Mouse (Mus musculus) colon, adult 2 months (tissue): ENCODE results near the gene Tprn. TPM values are rescaled to one million over a fixed set of nuclear protein-coding genes. Genes with fewer than 3 reads are reported as not detected.

ENCODE experiments used
- polyA plus RNA-seq: library from polyadenylated mRNA; depleted of rRNA; stranded (reverse); fragments of >200 nt; gene quantifications from 2 replicates; pipeline ENCODE4 v1.2.3, GENCODE M21; 2012; rRNA removed

The Tprn gene
- polyA plus RNA-seq: 194 and 199 TPM in 2 replicates

DNA sequence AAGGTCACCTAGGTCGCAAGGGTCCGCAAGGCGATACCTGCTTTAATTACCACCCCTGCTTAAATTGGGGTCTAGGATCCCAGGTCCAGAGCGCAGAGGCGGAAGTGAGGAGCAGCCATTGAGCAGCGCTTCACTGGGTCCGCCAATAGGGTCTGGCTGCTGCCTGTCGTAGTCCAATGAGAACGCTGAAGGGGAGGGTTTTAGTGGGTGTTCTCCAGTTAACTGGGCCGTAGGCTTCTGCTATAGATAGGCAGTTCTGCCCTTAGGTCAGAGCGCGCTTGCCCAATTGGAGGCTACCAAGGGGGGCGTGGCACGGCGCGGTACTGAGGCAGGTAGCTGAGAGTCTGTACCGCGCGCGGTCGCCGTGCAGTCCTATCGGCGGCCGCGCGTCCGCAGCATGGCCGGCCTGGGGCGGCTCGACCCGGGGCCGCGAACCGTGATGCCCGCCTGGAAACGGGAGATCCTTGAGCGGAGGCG lies at the start of gene Tprn:
Tprn (plus strand) TSS at position 328 of the 477 bp plus-strand sequence.

DNA sequence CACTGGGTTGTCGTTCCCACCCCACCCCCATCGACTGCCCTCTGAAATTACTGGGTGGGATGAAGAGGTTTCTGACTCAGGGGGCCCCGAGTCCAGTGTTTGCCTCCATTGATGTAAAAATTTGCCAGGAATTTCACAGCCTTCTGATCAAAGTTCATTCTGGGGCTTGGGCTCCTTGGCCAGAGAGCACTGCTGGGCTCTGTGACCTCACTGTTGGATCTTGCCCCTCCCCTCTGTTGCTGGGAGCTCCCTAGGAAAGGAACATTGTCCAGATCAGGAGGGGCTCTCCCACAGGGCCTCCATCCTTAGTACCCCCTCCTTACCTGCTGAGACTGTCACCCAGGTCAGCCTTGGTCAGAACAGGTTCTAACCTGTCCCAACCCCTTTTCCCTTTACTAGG lies 48.0 kb upstream of the Tprn start, which contains the start of gene Stpg3:
Stpg3 (minus strand) TSS at position 194 of the 400 bp plus-strand sequence.

DNA sequence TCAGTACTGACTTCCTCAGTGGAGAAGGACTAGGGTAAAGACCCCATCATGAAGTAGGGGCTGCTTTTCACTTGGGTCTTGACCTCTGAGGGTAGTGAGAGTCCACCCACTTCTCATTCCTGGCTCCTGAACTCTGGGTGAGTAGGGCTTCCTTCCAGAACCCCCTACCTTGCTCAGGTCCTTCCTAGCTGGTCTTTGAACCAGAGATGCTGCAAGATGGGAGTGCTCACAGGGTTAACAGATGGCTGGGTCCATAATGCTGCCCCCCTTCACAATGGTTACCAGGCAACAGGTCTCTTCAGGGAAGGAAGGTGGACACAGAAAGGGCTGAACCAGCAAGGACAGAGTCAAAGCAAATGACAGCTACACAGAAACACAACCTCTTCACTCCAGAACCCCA lies 44.0 kb upstream of the Tprn start, which contains the start of gene Fam166a:
Fam166a (plus strand) TSS at position 301 of the 400 bp plus-strand sequence.

DNA sequence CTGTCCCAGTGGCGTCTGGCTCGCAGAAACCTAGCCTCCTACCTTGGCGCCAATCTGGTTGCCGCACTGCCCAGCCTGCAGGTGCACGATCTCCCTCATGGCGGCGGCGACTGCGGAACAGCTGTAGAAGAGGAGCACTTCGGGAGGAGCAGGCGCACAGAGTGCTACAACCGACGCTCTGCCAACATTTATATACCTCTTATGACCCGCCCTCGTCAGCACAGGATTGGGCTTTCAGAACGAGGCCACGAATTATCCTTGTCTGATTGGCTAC lies 38.0 kb upstream of the Tprn start, which contains the start of gene Tubb4b:
Tubb4b (minus strand) TSS at position 211 of the 274 bp plus-strand sequence.

DNA sequence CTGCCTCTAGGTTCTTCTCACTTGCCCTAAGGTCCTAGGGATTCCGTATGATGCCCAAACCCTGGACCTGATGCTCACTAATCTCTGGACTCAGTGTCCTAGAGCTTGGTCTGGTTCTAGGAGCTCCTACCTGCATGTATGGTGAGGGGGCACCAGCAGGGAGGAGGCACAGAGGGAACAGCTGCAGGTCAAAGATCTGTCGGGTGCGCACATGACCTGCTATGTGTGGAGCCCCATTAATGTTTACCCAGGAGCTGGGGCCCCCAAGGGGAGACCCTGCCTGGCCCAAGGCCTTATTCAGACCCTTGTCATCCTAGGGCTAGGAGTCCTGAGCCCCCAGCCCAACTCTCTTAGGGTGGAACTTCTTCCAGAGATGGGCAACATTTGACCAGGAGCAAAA lies 28.4 kb upstream of the Tprn start, which contains the start of gene Slc34a3:
Slc34a3 (minus strand) TSS at position 315 of the 400 bp plus-strand sequence.

DNA sequence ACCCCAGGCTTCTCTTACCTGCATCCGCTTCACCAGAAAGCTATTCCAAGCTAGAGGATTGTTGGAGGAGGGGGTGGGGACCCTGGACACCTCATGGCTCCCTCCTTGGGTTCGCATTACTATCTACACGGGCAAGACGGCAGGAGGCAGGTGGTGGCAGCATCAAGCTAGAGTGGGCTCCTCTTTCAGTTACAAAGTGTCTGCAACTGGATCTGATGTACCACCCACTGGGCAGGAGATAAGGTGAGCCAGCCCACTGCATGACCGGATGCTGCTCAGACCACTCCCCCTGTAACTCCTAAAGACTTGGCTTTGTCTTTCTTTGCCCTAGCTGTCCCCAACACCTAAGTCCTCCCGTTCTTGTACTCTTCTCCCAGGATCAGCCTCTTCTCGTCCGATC lies 25.8 kb upstream of the Tprn start, which contains the start of gene Rnf224:
Rnf224 (minus strand) TSS at position 174 of the 400 bp plus-strand sequence.

GRCm38 (mm10) chr2:25242101-25242506 lies 20.3 kb upstream of the Tprn start, which contains the start of the genes Rnf208 and Cysrt1:
TSS of gene Rnf208 (plus strand) at chr2:25242255.
TSS of gene Cysrt1 (minus strand) at chr2:25242452.

DNA sequence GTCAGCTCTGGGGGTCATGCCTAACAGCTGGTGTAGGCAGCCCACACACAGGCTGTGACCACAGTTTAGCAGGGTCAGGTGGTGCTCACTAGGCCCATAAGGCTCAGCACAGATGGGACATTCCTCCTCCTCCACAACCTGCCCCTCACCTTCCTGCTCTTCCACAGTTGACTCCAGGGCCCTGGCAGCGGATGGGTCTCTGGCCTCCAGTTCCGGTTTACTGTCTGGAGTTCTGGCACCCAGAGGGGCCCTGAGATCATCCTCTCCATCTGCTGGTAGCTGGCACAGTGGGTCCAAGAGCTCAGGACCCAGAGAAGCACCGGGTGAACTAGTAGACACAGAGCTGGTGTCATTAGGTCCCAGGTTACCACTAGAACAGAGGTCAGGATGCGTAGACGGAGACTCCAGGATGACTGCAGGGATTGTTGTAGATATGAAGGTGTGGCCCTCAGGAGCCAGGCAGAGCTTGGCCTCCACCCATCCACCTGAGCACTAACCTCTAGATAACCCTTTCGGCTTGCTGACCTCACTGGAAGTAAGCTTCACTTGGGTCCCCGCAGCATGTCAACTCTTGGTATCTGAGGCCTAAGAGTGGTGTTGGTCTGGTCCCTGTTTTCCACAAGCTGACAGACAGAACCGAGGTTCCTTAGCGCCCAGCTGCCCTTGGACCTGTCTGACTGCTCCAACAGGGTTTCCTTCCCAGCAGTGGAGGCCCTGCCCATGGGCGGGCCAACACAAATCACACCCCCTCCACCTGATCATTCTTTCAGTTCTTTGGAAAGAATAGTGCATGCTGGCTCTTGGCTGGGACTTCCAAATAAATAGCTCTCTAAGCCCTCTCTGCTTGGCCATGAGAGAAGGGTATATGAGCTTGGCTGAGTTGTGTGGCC lies 16.0 kb upstream of the Tprn start, which contains the start of gene AL732309.1:
AL732309.1 (minus strand) TSS at position 681 of the 890 bp plus-strand sequence.

DNA sequence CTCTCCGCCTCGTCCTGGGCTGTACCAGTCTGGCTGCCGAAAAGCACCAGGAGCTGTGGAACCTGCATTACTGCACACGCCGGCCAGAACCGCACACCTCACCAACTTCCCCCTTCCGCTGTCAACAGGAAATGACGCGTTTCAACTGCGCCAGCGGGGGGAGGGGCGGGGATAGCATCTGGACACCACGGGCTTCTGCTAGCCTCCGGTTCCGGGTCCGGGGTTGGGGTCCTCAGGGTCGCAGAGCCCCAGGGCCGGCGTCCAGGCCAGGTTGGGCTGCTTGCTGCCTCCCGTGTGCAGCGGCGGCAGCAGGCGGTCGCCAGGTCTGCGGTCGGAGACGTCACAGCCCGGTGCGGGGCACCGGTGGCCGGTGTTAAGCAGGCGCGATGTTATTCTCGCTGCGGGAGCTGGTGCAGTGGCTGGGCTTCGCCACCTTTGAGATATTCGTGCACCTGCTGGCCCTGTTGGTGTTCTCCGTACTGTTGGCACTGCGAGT lies 7.1 kb upstream of the Tprn start, which contains the start of gene Tmem203:
Tmem203 (plus strand) TSS at position 156 of the 496 bp plus-strand sequence.

DNA sequence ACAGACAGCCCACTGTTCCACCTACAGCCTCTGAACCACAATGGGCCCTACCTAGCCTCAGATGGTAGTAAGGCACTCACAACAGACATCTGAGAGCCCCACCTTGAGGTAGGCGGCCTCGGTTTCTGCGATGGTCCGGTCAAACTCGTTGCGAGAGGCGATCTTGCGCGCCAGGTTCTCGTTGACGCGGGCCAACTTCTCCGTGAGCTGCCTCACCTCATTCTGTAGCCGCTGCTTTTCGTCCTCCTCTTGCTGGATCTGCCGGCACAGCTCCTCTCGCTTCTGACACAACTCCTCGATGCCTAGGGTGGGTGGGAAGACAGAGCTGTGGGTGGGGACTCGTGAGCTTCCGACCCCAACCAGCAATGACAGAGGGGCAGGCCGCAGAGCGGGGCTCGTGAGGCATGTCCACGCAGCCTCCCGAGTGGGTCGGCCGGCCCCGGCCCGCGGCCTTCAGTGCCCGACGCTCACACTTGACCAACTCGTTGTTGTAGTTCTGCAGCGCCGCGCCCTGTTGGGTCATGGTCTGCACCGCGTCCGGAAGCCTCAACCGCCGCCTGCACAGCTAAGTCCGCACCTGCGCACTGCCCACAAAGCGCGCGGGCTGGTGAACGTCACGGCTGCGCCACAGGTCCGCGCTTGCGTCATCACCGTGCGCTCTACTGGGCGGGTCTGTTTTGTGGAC lies 9.6 kb downstream of the Tprn start, which contains the start of the genes Ssna1 and Anapc2:
Ssna1 (minus strand) TSS at position 612 of the 685 bp plus-strand sequence.
Anapc2 (plus strand) TSS at position 652 of the 685 bp plus-strand sequence.

DNA sequence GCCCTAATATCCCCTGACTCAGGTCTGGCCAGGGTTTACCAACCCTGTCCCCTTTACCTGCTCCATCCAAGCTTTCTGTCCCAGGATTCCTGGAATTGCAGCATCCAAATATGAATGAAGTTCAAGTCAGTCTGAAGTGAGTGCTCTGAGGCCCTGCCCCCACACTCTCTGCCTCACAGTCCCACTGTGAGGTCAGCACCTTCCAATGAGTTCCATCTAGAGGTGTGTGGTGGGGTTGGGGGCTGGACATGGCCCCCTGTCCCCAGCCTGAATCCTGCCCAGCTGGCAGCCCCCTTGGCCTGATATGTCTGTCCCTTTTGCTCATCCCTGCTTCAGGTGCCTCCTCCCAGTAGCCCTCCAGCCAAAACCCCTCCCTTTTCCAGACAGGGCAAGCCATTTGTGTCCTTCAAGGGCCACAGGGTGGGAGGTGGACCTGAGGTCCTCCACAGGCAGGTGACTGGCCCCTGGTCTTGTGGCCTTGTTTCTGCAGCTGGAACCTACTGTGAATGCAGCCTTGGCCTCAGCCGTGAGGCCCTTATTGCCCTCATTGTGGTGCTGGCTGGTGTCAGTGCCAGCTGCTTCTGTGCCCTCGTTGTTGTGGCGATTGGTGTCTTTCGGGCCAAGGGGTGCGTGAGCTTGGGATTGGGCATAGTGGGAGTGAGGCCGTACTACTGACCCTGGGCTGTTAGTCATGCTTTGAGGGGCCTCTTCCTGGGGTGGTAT lies 25.7 kb downstream of the Tprn start, which contains the start of gene Tmem210:
Tmem210 (plus strand) TSS at position 219 of the 723 bp plus-strand sequence.

DNA sequence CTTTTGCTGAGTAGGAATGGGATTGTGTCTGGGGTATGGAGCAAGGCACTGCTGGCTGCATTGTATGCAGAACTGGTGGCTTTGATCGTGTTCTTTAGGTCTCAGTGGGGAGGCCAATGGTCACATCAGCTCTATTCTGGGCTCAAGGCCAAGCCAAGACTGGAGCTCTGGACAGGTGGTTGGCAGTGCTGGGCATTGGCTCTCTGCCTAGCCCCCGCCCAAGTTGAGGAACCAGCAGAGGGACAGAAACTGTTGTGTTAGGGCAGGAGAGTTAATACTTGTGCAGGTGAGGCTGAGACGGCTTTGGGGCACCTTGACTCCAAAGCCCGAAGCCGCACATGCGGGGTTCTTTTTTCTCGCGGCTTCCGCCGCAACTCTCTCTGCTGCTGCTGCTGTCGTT lies 27.2 kb downstream of the Tprn start, which contains the start of gene Lrrc26:
Lrrc26 (plus strand) TSS at position 265 of the 400 bp plus-strand sequence.

GRCm38 (mm10) chr2:25318971-25319773 lies 56.8 kb downstream of the Tprn start, which contains the start of gene Grin1:
TSS of gene Grin1 (minus strand) at chr2:25319187.

Other genes with a start within 250 kb of the Tprn start
- gene Nsmf, start 208.3 kb upstream of the Tprn start, polyA plus RNA-seq: 234 and 268 TPM in 2 replicates
- 240 and 325 TPM in 2 replicates for gene Entpd8, start 182.3 kb upstream of the Tprn start, polyA plus RNA-seq
- 82.7 and 117 TPM in 2 replicates for gene Noxa1, start 167.5 kb upstream of the Tprn start, polyA plus RNA-seq
- 38.5 and 40.0 TPM in 2 replicates for gene Nrarp, start 81.9 kb upstream of the Tprn start, polyA plus RNA-seq
- 73.5 and 77.4 TPM in 2 replicates for gene Tor4a, start 65.7 kb upstream of the Tprn start, polyA plus RNA-seq
- gene Nelfb, start 51.1 kb upstream of the Tprn start, polyA plus RNA-seq: 58.5 and 62.9 TPM in 2 replicates
- 0.19 TPM in 1 of 2 replicates, not detected in the other for gene Stpg3, start 48.0 kb upstream of the Tprn start, polyA plus RNA-seq
- gene Fam166a, start 43.9 kb upstream of the Tprn start, polyA plus RNA-seq: 0.10 TPM in 1 of 2 replicates, not detected in the other
- gene Tubb4b, start 37.9 kb upstream of the Tprn start, polyA plus RNA-seq: 680 and 930 TPM in 2 replicates
- gene Slc34a3, start 28.3 kb upstream of the Tprn start, polyA plus RNA-seq: 0.06 TPM in 1 of 2 replicates, not detected in the other
- not detected in 2 replicates for gene Rnf224, start 25.8 kb upstream of the Tprn start, polyA plus RNA-seq
- 17.8 and 19.3 TPM in 2 replicates for gene Rnf208, start 20.4 kb upstream of the Tprn start, polyA plus RNA-seq
- gene Cysrt1, start 20.2 kb upstream of the Tprn start, polyA plus RNA-seq: 0.41 TPM in 1 of 2 replicates, not detected in the other
- gene AL732309.1, start 15.8 kb upstream of the Tprn start, polyA plus RNA-seq: 26.9 and 28.8 TPM in 2 replicates
- gene Tmem203, start 7.2 kb upstream of the Tprn start, polyA plus RNA-seq: 39.1 and 59.2 TPM in 2 replicates
- gene Ssna1, start 9.8 kb downstream of the Tprn start, polyA plus RNA-seq: 68.4 and 69.1 TPM in 2 replicates
- 80.9 and 85.4 TPM in 2 replicates for gene Anapc2, start 9.9 kb downstream of the Tprn start, polyA plus RNA-seq
- not detected in 2 replicates for gene Tmem210, start 25.5 kb downstream of the Tprn start, polyA plus RNA-seq
- 197 and 281 TPM in 2 replicates for gene Lrrc26, start 27.3 kb downstream of the Tprn start, polyA plus RNA-seq
- 1.5 TPM in 2 replicates for gene Grin1, start 56.6 kb downstream of the Tprn start, polyA plus RNA-seq
- gene Man1b1, start 69.7 kb downstream of the Tprn start, polyA plus RNA-seq: 15.6 and 17.3 TPM in 2 replicates
- 37.3 and 38.5 TPM in 2 replicates for gene Dpp7, start 93.7 kb downstream of the Tprn start, polyA plus RNA-seq
- 53.2 and 76.3 TPM in 2 replicates for gene Uap1l1, start 103.1 kb downstream of the Tprn start, polyA plus RNA-seq
- 24.4 and 27.1 TPM in 2 replicates for gene Sapcd2, start 109.7 kb downstream of the Tprn start, polyA plus RNA-seq
- 66.7 and 73.6 TPM in 2 replicates for gene Entpd2, start 133.3 kb downstream of the Tprn start, polyA plus RNA-seq
- gene Npdc1, start 136.7 kb downstream of the Tprn start, polyA plus RNA-seq: 246 and 266 TPM in 2 replicates
- 0.19 and 0.25 TPM in 2 replicates for gene Fut7, start 160.6 kb downstream of the Tprn start, polyA plus RNA-seq
- gene Abca2, start 166.1 kb downstream of the Tprn start, polyA plus RNA-seq: 19.3 and 24.9 TPM in 2 replicates
- 1.6 and 2.1 TPM in 2 replicates for gene Clic3, start 194.2 kb downstream of the Tprn start, polyA plus RNA-seq
- 66.2 and 79.3 TPM in 2 replicates for gene Paxx, start 198.5 kb downstream of the Tprn start, polyA plus RNA-seq
- 0.21 and 0.37 TPM in 2 replicates for gene Ptgds, start 207.4 kb downstream of the Tprn start, polyA plus RNA-seq
- gene Lcn12, start 231.3 kb downstream of the Tprn start, polyA plus RNA-seq: not detected in 2 replicates
- 23.6 and 29.7 TPM in 2 replicates for gene Fbxw5, start 238.1 kb downstream of the Tprn start, polyA plus RNA-seq
- gene C8g, start 239.1 kb downstream of the Tprn start, polyA plus RNA-seq: 1.7 and 2.4 TPM in 2 replicates